Mouse (Mus musculus): ENCODE data around the gene Zcwpw1. TPM values are rescaled to one million over a fixed set of nuclear protein-coding genes. Genes with fewer than 3 reads are reported as not detected.

Zcwpw1 gene
- total and polyA plus RNA-seq, 3 experiments: 0.56 to 2.2 (median 2.0) TPM

GRCm38 (mm10) chr5:137784546-137784945, 3.1 kb upstream of the Zcwpw1 start:
- DNase-seq: peak; percentile 66

- peak; percentile 81 for DNase-seq
Observed at GRCm38 (mm10) chr5:137785164-137786031, 2.2 kb upstream of the Zcwpw1 start.

- DNase-seq: peak; percentile 99
Observed at GRCm38 (mm10) chr5:137786109-137786942, 1.3 kb upstream of the Zcwpw1 start.

GRCm38 (mm10) chr5:137788171-137788570, 573 bp downstream of the Zcwpw1 start:
- peak; percentile 40 for DNase-seq

- DNase-seq: no peak
Observed at GRCm38 (mm10) chr5:137788946-137789531, 1.4 kb downstream of the Zcwpw1 start.

GRCm38 (mm10) chr5:137791553-137791952, 4.0 kb downstream of the Zcwpw1 start:
- no peak for DNase-seq

GRCm38 (mm10) chr5:137796606-137797005, 9.0 kb downstream of the Zcwpw1 start:
- DNase-seq: peak; percentile 58

- DNase-seq: no peak
Observed at GRCm38 (mm10) chr5:137800917-137801316, 13.3 kb downstream of the Zcwpw1 start.

GRCm38 (mm10) chr5:137806158-137806557, 18.6 kb downstream of the Zcwpw1 start:
- no peak for DNase-seq

- DNase-seq: no peak
Observed at GRCm38 (mm10) chr5:137808316-137808715, 20.7 kb downstream of the Zcwpw1 start.

- DNase-seq: no peak
Observed at GRCm38 (mm10) chr5:137817466-137818222, 30.0 kb downstream of the Zcwpw1 start.

- DNase-seq: no peak
Observed at GRCm38 (mm10) chr5:137822126-137822525, 34.5 kb downstream of the Zcwpw1 start.

GRCm38 (mm10) chr5:137822602-137823001, 35.0 kb downstream of the Zcwpw1 start:
- no peak for DNase-seq

- DNase-seq: no peak
Observed at GRCm38 (mm10) chr5:137823455-137824045, 36.0 kb downstream of the Zcwpw1 start.

- DNase-seq: no peak
Observed at GRCm38 (mm10) chr5:137825030-137825429, 37.4 kb downstream of the Zcwpw1 start.

GRCm38 (mm10) chr5:137825971-137826370, 38.4 kb downstream of the Zcwpw1 start:
- no peak for DNase-seq

GRCm38 (mm10) chr5:137826421-137826820, 38.8 kb downstream of the Zcwpw1 start:
- DNase-seq: no peak

GRCm38 (mm10) chr5:137828694-137829093, 41.1 kb downstream of the Zcwpw1 start:
- peak; percentile 5 for DNase-seq

- peak; percentile 7 for DNase-seq
Observed at GRCm38 (mm10) chr5:137830238-137830637, 42.6 kb downstream of the Zcwpw1 start.

- DNase-seq: no peak
Observed at GRCm38 (mm10) chr5:137831106-137831505, 43.5 kb downstream of the Zcwpw1 start.

GRCm38 (mm10) chr5:137831506-137831905, 43.9 kb downstream of the Zcwpw1 start:
- no peak for DNase-seq
